Mouse (Mus musculus): ENCODE results near the gene Phgr1.

Phgr1 gene

GRCm38 (mm10) chr2:118750476-118750875, 22.1 kb upstream of the Phgr1 start:
- in situ Hi-C loops (cut with MboI, MseI), result no loop called here

DNA sequence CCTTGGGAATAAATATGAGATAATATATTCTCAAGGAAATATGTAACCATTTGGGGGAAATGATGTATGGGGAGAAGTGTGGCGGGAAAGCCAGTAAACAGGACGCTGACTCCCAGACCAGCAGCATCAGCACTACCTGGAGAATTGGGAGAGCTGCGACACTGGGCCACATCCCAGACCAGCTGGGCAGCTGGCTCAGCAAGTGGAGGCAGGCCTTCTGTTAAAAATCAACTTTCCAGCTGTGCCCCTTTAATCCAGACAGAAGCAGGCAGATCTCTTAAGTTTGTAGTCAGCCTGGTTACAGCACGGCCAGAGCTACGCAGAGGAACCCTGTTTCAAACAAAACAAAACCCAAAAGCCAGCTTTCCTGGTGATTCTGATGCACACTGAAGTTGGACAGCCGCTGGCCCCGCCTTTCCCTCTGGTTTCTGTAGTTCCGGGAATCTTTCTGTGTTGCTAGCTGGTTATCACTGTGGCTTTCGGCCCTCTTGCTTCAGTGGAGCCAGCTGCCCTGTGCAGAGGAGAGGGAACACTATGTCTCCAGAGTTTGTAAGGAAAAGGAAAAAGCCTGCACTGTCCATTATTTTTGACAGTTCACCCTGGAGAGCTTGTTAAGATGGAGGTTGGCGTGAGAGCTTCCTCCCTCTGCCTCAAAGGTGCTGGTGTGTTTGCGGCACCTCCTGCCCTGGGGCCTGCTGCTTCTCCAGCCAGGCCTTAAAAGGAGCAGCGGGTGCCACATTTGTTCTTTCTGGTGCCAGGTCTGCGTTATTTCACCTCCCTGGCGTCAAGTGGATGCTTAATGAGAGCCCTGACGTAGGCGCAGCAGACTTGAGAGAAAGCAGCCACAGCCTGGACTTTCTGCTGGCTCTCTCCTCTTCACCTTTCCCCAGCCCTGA, 20.4 kb upstream of the Phgr1 start:
- in situ Hi-C loops (cut with MboI, MseI), result no loop called here

DNA sequence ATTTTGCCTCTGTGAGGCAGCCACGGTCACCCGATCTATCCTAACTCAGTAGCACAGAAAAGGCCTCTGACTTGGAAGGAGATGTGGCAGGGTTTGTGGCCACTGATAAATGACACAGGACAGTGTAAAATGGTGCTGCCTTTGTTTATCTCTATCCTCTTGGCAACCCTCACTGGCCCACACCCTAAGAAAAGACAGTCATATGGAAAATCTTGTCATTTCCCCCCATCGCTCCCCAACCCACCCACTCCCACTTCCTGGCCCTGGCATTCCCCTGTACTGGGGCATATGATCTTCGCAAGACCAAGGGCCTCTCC, 19.8 kb upstream of the Phgr1 start:
- in situ Hi-C loops (cut with MboI, MseI), result no loop called here

GRCm38 (mm10) chr2:118754143-118754542, 18.4 kb upstream of the Phgr1 start:
- in situ Hi-C loops (cut with MboI, MseI), result no loop called here

DNA sequence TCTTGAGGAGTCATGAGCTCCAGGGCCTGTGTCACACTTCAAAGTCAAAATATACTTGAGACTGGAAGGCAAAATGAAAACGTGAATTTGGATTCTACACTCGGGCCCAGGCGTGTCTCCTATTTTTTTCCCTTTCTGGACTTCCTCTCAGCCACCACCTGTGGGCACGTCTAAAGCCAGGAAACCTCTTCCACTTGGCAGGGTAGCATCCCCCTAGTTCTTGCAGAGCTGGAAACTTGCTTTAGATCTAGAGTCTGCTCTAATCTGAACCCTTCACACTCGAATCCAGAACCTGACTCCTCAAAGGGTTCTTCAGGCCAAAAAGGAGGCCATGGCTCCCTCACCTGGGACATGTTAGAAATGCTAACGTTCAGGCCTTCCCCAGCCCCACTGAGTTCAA, 17.2 kb upstream of the Phgr1 start:
- in situ Hi-C loops (cut with MboI, MseI), result loop anchor here (5.0 kb wide), 1 partner anchor 118 kb away; no protein-coding TSS in a partner anchor

- in situ Hi-C loops (cut with MboI, MseI), result loop anchor here (5.0 kb wide), 1 partner anchor 119 kb away; no protein-coding TSS in a partner anchor
These were observed 16.5 kb upstream of the Phgr1 start for GRCm38 (mm10) chr2:118756103-118756502.

GRCm38 (mm10) chr2:118759828-118760227, 12.7 kb upstream of the Phgr1 start:
- in situ Hi-C loops (cut with MboI, MseI), result loop anchor here (5.0 kb wide), 1 partner anchor 123 kb away; no protein-coding TSS in a partner anchor

DNA sequence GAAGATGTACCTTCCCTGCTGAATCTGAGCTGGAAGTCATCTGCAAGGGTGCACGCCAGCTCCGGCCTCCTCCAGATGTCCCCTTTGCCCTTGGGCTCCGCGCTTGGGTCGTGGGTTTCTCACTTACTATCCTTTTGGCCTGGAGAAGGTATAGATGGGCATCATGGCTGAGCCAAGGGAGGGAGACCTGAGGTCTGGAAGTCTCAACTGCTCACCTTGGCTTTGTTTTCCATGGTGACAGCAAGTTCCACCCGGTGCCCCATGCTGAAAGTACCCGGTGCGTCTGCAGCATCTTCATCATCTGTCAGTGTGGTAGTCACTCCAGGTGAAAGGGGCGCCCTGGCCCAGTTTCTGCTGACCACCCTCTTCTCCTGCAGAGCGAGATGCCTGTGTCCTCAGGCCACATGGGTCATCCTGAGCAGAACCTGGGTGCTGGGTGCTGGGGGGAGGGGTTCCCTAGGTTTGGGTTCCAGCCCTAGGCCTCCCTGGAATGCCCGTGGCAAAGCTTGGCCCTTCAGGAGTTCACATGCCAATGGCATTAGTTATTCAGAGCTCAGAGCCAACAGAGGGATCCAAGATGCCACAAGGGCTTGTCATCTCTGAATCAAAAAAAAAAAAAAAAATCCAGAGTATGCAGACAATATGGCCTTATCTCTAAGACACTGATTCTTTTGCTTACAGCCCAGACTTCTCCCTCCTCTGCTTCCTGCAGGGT, 12.1 kb upstream of the Phgr1 start:
- in situ Hi-C loops (cut with MboI, MseI), result no loop called here

DNA sequence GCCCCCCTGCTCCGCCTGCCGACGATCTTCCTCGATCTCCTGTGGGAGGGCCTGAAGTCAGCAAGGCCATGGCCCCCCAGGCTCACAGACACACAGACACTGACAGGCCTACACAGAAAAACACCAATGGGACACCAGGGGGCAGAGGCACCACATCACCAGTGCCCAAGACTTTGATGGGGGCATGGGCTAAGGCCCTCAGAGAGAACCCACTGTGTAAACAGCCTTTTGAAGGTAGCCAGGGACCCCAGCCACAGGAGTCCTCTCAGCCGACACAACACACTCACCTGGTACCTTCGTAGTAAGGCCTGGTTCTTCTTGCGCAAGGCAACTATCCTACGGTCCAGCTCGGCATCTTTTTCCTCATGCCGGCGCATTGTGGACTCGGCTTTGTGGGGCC, 11.2 kb upstream of the Phgr1 start:
- in situ Hi-C loops (cut with MboI, MseI), result no loop called here

DNA sequence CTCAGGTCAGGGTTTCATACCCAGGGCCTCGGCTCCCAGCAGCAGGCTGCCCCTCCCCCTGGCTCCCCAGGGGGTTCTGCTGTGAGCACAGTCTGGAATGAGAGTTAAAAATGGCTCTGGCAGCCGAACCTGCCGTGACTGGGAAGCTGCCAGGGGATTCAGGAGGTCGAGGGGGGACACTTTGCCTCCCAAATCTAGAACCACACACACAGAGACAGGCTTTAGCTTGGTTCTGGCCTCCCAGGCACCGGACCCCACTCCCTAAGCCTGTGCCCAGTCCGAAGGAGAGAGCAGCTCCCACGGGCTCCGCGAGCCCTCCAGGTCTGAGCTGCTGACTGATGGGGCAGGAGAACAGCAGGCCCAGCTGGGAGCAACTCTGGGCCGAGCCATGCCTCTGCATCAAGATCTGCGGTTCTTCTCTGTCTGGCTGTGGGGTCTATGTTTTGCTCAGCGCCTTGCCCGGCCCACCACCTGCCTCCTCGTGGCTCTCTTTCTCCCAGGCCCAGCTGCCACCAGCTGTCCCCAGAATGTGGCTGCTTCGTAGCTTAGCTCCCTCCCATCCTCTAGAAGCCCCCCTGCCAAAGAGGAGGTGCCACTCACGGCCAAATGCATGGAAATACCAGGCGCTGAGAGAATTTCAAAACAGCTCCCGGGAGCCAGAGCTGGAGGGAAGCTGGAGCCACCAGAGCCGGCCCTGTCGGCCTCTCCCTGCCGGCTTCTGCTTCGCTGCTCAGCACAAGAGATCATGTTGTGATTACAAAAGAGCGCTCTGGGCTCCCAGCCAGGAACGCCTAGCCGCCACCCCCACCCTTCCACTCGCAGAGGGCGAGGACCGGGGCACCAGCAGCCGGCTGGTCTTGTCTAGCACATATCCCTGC, 10.4 kb upstream of the Phgr1 start, which contains the start of gene Ccdc9b:
Gene Ccdc9b, minus strand, starts transcription at position 756 of the 878 bp plus-strand sequence.
- in situ Hi-C loops (cut with MboI, MseI), result no loop called here

GRCm38 (mm10) chr2:118762784-118763148, 9.8 kb upstream of the Phgr1 start:
- in situ Hi-C loops (cut with MboI, MseI), result no loop called here

DNA sequence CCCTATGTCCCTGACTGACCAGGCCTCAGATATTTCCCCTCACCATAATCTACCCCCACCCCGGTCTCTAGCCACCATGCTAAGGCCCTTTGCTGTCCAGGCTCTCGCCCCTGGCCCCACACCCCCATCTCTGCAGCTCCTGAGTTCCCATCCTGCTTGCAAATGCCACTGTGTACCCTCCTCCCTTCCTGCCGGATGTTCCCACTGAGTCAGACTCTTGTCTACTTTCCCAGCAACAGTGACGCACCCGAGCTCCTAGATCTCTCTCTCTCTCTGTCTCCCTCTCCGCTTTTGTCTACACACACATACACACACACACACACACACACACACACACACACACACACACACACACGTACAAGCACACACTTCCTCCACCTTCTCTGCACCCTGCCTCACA, 9.1 kb upstream of the Phgr1 start:
- in situ Hi-C loops (cut with MboI, MseI), result no loop called here

DNA sequence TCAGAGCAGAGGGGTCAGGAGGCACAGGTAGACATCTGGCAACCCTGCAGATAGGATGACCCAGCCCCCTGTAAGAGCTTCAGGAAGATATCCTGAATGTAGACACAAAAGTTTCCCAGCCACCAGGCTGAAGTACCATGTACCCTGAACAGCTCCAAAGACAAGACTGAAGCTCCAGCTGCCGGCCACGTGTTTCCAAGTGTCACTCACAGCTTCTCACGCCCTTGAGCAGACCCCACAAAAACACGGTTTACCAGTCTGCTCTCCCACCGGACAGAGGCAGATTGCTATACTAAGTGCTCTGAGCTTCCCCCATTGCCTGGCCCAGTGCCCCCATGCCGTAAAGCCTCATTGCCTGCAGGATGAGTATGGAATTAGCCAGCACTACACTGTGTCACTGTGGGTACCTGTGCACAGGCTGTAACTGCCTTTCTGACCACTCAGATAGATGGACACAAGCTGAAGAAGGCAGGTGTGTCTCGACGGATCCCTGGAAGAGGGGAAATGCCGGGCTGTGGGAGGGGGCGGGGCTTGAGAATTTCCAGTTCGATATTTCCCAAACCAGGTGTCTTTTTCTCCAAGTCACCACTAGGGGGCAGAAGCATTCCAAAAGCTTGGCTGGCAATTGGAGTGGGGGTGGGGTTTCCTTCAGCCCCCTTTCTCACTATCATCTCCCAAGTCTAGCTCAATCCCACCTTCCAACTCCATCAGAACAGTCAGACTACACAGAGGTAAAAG, 8.3 kb upstream of the Phgr1 start:
- in situ Hi-C loops (cut with MboI, MseI), result no loop called here

DNA sequence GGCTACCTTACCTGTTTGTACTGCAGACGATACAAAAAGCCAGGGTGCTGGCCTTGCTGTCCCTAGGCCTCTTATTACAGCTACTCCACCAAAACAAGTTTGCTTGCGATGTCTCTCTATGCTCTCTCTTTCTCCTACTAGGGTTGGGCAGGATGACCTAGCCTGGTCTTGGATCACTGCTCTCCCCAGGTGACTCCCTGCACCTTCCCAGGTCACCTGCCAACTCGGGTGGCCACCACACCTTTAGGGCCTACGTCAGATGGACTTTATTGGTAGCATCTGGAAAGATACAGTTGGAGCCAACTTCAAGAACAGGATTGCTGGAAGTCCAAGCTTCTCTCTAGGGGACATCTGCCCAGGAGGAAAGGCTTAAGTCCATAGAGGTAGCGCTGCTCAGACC, 7.7 kb upstream of the Phgr1 start:
- in situ Hi-C loops (cut with MboI, MseI), result loop anchor here (5.0 kb wide), 1 partner anchor 112 kb away; no protein-coding TSS in a partner anchor

DNA sequence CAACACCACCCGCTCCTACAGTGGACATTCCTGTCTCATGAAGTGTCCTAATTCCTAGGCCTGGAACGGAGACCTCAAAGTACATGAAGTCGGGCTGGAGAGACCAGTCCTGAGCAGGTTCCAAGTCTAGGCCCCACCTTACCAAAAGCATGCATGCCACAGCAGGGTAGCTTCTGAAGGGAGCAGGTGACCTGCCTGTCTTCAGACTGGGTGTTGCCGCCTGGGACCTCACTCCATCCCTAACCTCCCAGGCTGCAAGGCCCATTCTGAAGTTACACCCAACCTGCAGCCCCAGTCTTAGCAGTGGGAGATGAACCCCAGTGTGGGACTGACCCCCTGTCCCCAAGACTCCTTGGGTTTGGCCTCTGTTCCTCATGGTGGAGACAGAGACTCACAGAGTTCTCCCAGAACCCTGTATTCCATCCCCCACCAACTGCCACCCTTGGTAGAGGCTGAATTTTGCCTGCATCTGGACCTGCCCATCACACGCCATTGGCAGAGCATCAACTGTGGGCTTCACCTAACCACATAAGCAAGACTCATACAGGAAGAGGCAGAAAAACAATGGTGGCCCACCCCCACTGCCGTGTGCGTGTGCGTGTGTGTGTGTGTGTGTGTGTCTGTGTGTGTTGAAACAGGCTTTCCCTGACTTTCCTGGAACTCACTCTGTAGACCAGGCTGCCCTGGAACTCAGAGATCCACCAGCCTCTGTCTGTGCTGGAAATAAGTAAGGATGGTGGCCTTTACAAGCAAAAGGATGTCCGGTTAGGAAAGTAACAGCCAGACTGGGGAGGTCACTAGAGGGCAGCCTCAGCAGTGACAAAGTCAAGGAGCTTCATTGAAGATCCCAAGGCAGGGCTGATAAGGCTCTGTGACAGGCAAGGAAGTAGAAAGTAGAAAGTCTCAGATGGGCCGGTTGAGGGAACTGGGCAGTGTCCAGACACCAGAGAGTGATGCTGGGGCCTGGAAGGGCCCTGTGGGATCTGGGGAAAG, 6.2 kb upstream of the Phgr1 start:
- in situ Hi-C loops (cut with MboI, MseI), result loop anchor here (5.0 kb wide), 1 partner anchor 111 kb away; no protein-coding TSS in a partner anchor

GRCm38 (mm10) chr2:118774536-118774935, 2.0 kb downstream of the Phgr1 start:
- in situ Hi-C loops (cut with MboI, MseI), result no loop called here

GRCm38 (mm10) chr2:118775396-118775795, 2.8 kb downstream of the Phgr1 start:
- in situ Hi-C loops (cut with MboI, MseI), result no loop called here

GRCm38 (mm10) chr2:118775846-118776245, 3.3 kb downstream of the Phgr1 start:
- in situ Hi-C loops (cut with MboI, MseI), result no loop called here

DNA sequence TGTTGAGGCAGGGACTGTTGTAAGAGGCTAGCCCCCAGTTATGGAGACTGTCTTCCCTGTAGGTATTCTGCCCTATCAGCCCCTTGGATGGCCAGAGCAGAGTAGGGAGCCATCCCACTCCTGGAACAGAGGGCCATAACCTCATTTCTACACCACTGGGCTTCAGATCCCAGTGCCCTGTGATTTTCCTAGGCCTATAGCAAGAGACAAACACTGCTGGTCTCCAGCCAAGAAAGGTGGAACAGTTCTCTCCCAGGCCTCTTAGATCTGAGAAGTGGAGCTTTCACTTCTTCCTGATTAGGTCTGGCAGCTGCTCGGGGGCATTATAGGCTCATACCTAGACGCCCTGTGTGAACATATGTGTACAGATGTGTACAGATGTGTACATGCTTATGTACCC, 3.7 kb downstream of the Phgr1 start:
- in situ Hi-C loops (cut with MboI, MseI), result no loop called here

GRCm38 (mm10) chr2:118778418-118778817, 5.8 kb downstream of the Phgr1 start:
- in situ Hi-C loops (cut with MboI, MseI), result no loop called here

Data from T-helper 1 cell (primary cell).